Mouse (Mus musculus): ENCODE results near the gene Zcchc24.

- TF ChIP-seq POLR2A (IDR thresholded peaks at IDR 0.05; ENCODE audit: extremely low read depth, insufficient read depth, low read length) (no peak), CTCF (IDR thresholded peaks at IDR 0.05; ENCODE audit: low read depth, low read length) (no peak)
Observed at GRCm38 (mm10) chr14:25734736-25735716, 33.8 kb downstream of the Zcchc24 start.
